Mouse (Mus musculus): ENCODE measurements around the gene Gbf1.

DNA sequence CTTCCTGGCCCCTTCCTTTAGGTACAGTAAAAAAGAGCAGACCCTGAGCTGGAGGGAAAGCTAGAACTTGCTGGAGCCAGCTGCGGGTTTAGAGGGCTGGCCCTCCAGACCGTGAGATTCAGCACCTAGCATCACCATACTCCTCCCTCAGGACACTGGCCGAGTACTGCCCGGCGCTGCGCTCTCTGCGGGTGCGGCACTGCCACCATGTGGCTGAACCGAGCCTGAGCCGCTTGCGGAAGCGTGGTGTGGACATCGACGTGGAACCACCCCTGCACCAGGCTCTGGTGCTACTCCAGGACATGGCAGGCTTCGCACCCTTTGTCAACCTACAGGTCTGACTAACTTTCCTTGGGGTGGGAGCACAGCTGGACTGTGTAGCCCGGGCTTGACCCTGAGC lies 177.6 kb downstream of the Gbf1 start:
- TF ChIP-seq CTCF (IDR thresholded peaks at IDR 0.05; ENCODE audit: low read depth, low read length) (peak; percentile 94), EP300 (IDR thresholded peaks at IDR 0.05; ENCODE audit: insufficient read depth, low read depth, low read length) (no peak)

Data from ES-Bruce4 (cell line).